Mouse (Mus musculus) adrenal gland, adult (tissue): ENCODE measurements around the gene Gm19426.
A peak's percentile ranks its signal among the peaks of the same experiment; 100 is the strongest.

ENCODE experiments used
- DNase-seq, 2 experiments: peaks; one replicate each; pipeline ENCODE4 v3.0.0; 2022 to 2023; ENCODE audit warnings: low spot score in 1 of 2; ENCODE audit not compliant: inconsistent age in 2 of 2

Gene Gm19426

DNA sequence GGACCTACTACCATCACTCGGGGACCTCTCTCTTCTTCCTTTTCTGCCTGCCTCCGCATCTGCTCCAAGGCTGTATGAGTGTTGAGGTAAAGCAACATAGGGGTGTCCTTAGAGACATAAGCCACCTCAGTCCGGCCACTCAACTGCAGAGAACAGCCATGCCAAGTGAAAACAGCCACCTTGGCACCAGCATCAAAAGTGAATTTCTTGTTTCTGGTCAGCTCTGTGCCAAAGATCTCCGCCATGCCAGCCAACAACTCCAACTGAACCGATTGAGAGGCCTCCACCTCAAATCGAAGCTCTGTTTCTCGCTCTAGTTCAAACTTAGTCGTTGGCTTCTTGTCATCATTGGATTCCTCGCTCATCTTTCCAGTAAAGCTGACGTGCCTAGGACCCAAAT is 17.7 kb downstream of the Gm19426 start:
- DNase-seq: peak in 1 of 2 experiments; percentile 52

GRCm38 (mm10) chr2:84723856-84724255 is 19.6 kb downstream of the Gm19426 start:
- DNase-seq: no peak

DNA sequence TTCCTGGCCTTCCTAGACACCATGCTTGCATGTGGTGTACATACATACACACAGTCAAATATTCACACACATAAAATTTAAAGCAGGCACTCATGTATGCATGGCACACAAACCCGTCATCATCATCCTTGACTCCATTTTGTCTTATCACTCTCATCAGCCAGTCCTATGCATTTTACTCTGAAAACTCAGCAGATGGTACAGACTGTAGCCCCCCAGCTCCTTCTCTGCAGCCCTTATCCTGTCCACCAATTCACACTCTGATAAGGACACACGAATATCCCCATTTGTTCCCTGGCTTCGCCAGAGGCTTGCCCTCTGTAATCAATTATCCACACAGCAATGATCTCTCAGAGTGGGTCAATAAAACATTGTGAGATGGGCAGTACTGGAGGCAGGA is 22.3 kb downstream of the Gm19426 start:
- DNase-seq: no peak

GRCm38 (mm10) chr2:84720718-84721117 is 22.7 kb downstream of the Gm19426 start:
- no peak for DNase-seq

GRCm38 (mm10) chr2:84717357-84717756 is 26.1 kb downstream of the Gm19426 start:
- DNase-seq: peak in 1 of 2 experiments; percentile 55

GRCm38 (mm10) chr2:84716423-84717355 is 26.8 kb downstream of the Gm19426 start:
- DNase-seq: peak in 1 of 2 experiments; percentile 78

GRCm38 (mm10) chr2:84715562-84716361 is 27.7 kb downstream of the Gm19426 start:
- DNase-seq: peak; percentile 81 to 94

DNA sequence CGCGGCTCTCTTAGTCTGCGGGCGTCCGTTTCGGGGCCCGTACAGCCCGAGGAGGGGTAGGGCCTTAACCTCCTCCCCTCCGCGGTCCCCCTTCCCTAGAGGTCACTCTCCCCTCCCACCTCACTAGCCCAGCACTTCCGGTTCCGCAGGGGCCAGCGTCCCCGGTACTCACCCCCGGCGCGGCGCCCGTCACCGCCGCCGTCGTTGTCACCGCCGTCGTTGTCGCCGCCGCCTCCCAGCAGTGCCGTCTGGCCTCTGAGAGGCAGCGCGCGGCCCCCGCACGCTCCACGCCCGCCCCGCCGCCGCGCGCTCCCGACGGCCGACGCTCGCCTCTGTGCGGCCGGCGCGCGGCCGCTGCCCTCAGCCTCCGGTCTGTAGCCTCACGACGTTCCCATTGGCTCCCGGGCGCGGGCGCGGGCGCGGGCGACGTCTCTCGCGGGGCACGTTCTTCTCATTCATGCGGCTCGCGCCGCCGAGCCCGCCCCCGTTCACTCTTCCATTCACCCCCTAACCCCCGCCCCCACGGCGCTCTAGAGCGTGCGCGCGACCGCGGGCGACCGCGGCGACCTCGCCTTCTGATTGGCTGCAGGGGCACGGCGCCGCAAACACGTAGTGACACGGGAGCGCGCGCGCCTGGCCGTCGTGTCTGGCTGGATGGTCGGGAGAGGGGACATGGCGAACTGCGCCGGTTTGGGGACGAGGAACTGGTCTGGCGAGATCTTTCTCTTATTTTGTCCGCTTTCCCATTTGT is 28.5 kb downstream of the Gm19426 start, which contains the start of gene Zdhhc5:
Gene Zdhhc5 (minus strand): TSS at position 370 of the 751 bp plus-strand sequence.
- peak; percentile 99 to 100 for DNase-seq

DNA sequence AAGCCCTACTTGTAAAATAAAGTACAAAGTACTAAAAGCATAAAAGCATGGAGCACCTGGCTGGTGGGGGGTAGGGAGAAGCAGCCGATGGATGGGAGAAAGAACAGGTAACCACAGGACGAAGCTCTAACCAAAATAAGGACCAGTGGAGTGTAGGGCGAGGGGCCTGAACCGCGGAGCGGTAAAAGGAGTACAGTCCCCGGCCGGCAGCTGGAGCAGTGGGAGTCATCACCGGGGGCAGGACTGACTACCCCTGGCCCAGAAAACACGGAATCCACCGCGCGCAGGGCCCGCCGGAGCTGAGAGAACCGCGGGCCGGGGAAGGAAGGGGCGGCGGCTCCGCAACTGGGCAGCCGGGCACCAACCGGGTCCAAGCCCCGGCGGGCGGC is 29.0 kb downstream of the Gm19426 start:
- no peak for DNase-seq

DNA sequence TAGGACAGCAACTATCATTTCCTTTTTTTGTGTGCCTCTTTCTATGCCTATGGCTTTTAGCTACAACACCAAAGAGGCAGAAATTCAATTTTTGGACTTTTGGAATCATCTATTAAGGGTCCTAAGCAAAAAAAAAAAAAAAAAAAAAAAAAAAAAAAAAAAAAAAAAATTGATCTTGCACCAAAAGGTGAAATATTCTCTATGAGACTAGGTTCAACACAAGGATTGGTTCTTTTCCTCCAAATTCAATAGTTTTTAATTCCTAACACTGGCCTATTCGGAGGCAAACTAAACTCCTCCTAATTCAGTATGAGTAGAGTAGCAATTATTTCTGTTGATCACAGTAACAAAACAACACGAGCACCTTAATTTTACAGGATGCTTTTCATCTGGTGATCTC is 31.6 kb downstream of the Gm19426 start:
- DNase-seq: no peak

DNA sequence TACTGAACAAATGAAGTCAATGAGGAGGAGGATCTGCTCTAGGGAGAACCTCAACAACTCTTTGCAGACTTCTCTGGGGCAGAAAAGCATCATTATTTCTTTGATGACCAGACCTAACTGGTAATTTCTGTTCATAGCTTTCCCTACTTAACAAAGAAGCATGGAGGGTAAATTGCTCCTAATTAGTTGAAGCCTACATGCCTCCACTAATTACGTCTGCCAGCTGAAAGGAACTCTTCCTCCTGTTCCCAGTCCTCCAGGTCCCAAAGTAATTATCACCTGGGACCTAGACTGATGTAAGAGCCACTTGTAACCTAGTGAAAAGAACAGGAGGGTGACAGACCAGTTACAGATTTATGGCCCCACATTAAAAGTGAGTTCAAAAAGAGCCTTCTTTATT is 35.9 kb downstream of the Gm19426 start:
- DNase-seq: no peak

- no peak for DNase-seq
Observed at GRCm38 (mm10) chr2:84705295-84705694, 38.2 kb downstream of the Gm19426 start.

DNA sequence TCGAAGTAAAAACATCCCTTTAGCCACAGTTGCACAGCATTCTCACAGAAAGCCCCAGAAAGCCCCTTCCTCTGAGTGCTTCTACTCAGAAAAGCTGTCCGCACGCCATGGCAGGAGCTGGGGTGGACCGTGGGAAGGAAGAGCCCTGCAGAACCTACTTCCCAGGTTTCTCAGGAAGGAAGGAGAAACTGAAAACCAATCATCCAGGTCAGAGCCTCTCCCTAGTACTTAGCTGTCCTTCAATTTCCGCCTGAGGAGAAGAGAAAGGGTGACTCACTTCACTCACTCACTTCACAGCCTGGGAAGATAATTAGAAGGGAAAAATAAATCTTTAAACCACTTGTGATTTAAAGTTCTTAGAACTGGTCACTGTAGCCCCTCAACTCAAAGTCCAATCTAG is 39.1 kb downstream of the Gm19426 start:
- no peak for DNase-seq

DNA sequence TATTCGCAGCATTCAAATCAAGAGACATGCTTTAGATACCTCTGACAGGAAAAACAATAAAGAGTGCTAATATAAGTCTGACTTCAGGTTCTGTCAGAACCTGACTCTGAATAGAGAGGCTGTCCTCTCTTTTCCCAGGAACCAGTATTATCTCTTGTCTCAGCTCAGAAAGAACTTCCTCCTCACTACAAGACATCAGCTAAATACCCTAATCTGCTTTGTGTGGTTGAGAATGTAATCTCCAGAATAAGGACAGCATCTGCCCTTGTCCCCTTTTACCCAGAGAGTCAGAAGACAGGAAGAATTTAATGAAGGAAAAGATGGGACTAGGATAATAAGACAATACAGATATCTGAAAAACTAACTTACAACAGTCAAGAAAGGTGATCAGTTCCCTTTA is 40.0 kb downstream of the Gm19426 start:
- DNase-seq: no peak

DNA sequence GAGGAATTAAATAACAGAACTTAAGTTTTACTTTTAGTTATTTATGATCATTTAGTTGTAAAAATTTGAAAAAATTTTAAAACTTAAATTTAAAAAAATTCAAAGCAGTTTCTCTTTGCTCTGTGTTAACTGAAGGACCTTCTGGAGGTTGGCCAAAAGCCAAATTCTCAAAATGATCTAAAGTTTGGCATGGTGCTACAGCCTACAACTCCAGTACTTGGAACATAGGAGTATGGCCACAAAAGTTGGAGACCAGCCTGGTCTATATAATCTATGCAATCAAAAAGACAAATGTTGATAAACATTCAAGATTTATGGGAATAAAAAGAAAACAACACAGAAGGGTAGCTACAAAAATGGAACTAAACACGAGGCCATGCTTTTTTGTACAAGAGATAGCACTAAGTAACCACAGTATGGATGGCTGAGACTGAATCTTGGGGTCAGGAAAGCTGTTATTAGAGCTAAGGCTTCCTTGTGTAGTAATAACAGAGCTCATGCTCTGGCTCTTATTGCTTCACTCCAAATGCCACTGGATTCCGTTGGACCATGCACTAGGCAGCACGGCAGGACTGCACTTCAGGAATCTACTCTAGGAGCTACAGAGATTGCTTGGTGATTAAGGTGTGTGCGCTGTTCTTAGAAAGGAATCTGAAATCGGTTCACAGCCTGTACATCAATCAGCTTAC is 48.3 kb downstream of the Gm19426 start:
- DNase-seq: no peak
